Comparison of ENCODE assay signal across 24 mouse cellular contexts in the genomic region with DNA sequence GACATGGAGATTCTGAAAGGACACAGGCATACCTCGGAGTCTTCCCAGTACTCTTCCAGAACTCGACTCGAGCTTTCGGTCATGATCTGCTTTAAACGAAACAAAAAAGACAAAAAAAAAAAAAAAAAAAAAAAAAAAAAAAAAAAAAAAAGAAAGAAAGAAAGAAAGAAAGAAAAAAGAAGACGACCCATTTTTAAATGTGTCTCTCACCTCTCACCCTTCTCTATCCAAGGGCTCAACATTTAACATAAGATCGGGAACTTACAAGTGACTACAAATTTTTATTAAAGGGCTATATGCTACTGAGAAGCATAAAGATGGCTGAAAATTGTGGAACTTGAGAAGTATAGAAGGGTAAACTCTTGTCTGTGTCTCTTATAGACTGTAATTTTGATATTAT. TPM values are rescaled to one million over a fixed set of nuclear protein-coding genes. Genes with fewer than 3 reads are reported as not detected.
DNase-seq lines count a peak whose midpoint lies in the region; ATAC-seq and TF ChIP-seq lines count a peak whose summit lies in the region.
"Had no signal": no experiment of that assay in that cellular context is flagged by ENCODE, and none has a peak within 500 bp of the region (broad histone marks: within the 10 kb centered on the region; RNA-seq: fewer than 3 reads in every experiment).

No protein-coding gene starts in this region.

- no peak for TF ChIP-seq EP300 in MEL (IDR thresholded peaks at IDR 0.05; ENCODE audit: low read depth in 1 of 2, low read length in 2 of 2)

- TF ChIP-seq POLR2A in MEL (IDR thresholded peaks at IDR 0.05; ENCODE audit: control insufficient read depth in 1 of 2, insufficient read depth in 1 of 2, low read depth in 1 of 2, low read length in 2 of 2, poor library complexity in 1 of 2), result no peak

- ATAC-seq in heart, embryonic 12.5 days (ENCODE audit: insufficient number of reproducible peaks, low FRiP score), result no peak
- ATAC-seq in midbrain, embryonic 11.5 days (ENCODE audit: low FRiP score), result no peak
- no peak for ATAC-seq in midbrain, embryonic 14.5 days (ENCODE audit: low FRiP score, low TSS enrichment)
- ATAC-seq: activated CD4-positive, CD25-positive, alpha-beta regulatory T cell, adult 4 months; CD4-positive, CD25-positive, alpha-beta regulatory T cell, adult 4 months; Patski had no signal

- no peaks in the 10 kb centered on the region for H3K9me3 ChIP-seq in heart, embryonic 12.5 days (replicated peaks)
- no peaks in the 10 kb centered on the region for H3K9me3 ChIP-seq in midbrain, embryonic 11.5 days (ENCODE audit: control insufficient read depth, low read length)
- H3K9me3 ChIP-seq in midbrain, embryonic 14.5 days (ENCODE audit: control insufficient read depth, low read length), result no peaks in the 10 kb centered on the region
- no peaks in the 10 kb centered on the region for H3K9me3 ChIP-seq in ES-E14 (ENCODE audit: control insufficient read depth, insufficient read depth, low read depth, low read length)
- no peaks in the 10 kb centered on the region for H3K9me3 ChIP-seq in MEL (replicated peaks; ENCODE audit: insufficient read depth, low read length)

- peaks cover 47% of the 10 kb centered on the region for H3K36me3 ChIP-seq in heart, embryonic 12.5 days
- H3K36me3 ChIP-seq in midbrain, embryonic 11.5 days (ENCODE audit: control insufficient read depth, insufficient read depth, low read length), result no peaks in the 10 kb centered on the region
- peaks cover 4% of the 10 kb centered on the region; the same call in 1 of the 2 replicates for H3K36me3 ChIP-seq in midbrain, embryonic 14.5 days (ENCODE audit: control insufficient read depth, insufficient read depth, low read length)
- H3K36me3 ChIP-seq in ES-E14 (ENCODE audit: control insufficient read depth, insufficient read depth, low read length, poor library complexity, severe bottlenecking) (no peaks in the 10 kb centered on the region), MEL (ENCODE audit: control insufficient read depth in 1 of 2, insufficient read depth in 2 of 2, low read length in 2 of 2) (no peaks in the 10 kb centered on the region)
- H3K36me3 ChIP-seq: G1E had no signal

- no peak overlapping the region for H3K27ac ChIP-seq in heart, embryonic 12.5 days (ENCODE audit: poor library complexity, severe bottlenecking)
- no peak overlapping the region for H3K27ac ChIP-seq in midbrain, embryonic 11.5 days (ENCODE audit: low read depth, low read length)
- H3K27ac ChIP-seq in midbrain, embryonic 14.5 days (replicated peaks; ENCODE audit: low read depth, low read length), result no peak overlapping the region
- H3K27ac ChIP-seq in ES-E14 (ENCODE audit: insufficient read depth, low read depth, low read length, poor library complexity, severe bottlenecking) (no peak overlapping the region), MEL (ENCODE audit: control insufficient read depth, low read depth, low read length) (no peak overlapping the region)

- no peak for TF ChIP-seq CTCF in MEL (IDR thresholded peaks at IDR 0.05 in 2 of 3, conservative IDR thresholded peaks at IDR 0.05 in 1 of 3; ENCODE audit: control insufficient read depth in 1 of 3, insufficient read depth in 1 of 3, low read depth in 2 of 3, low read length in 3 of 3, poor library complexity in 1 of 3, severe bottlenecking in 1 of 3)

- in situ Hi-C loops in ES-E14 (cut with MboI; ENCODE audit: low sequenced_read_pairs in 2 of 2, unreplicated experiment in 2 of 2), result no loop called here

- WGBS in heart, embryonic 12.5 days, result 86% methylated on average over 7 of the region's 7 CpGs
- WGBS in midbrain, embryonic 11.5 days, result 94% methylated on average over 7 of the region's 7 CpGs
- WGBS in midbrain, embryonic 14.5 days, result 93% methylated on average over 7 of the region's 7 CpGs

- H3K27me3 ChIP-seq in heart, embryonic 12.5 days (replicated peaks), result no peaks in the 10 kb centered on the region
- no peaks in the 10 kb centered on the region for H3K27me3 ChIP-seq in midbrain, embryonic 11.5 days (ENCODE audit: control insufficient read depth, insufficient read depth, low read length)
- no peaks in the 10 kb centered on the region for H3K27me3 ChIP-seq in midbrain, embryonic 14.5 days (ENCODE audit: control insufficient read depth, insufficient read depth, low read length)
- H3K27me3 ChIP-seq in MEL (ENCODE audit: control insufficient read depth in 1 of 2, insufficient read depth in 2 of 2, low read length in 2 of 2), result no peaks in the 10 kb centered on the region; a peak in 1 of 4 replicates
- H3K27me3 ChIP-seq: CH12.LX, Patski had no signal

- no peak overlapping the region for H3K4me3 ChIP-seq in heart, embryonic 12.5 days
- no peak overlapping the region for H3K4me3 ChIP-seq in midbrain, embryonic 11.5 days (ENCODE audit: low read depth, low read length)
- no peak overlapping the region for H3K4me3 ChIP-seq in midbrain, embryonic 14.5 days (replicated peaks; ENCODE audit: low read depth, low read length)
- no peak overlapping the region for H3K4me3 ChIP-seq in ES-E14 (ENCODE audit: insufficient read depth in 1 of 2, low read depth in 1 of 2, low read length in 2 of 2, poor library complexity in 1 of 2, severe bottlenecking in 1 of 2)
- no peak overlapping the region for H3K4me3 ChIP-seq in MEL (ENCODE audit: control insufficient read depth in 1 of 2, insufficient read depth in 1 of 2, low read depth in 2 of 2, low read length in 2 of 2)

- peak; percentile 54 for DNase-seq in heart, adult 11 months
- DNase-seq in midbrain, embryonic 11.5 days (ENCODE audit: low spot score, missing footprints), result peak; percentile 56
- DNase-seq in midbrain, embryonic 14.5 days, result no peak
- DNase-seq in ES-E14 (ENCODE audit: low read depth, low spot score) (no peak), MEL (ENCODE audit: low read depth, low spot score) (no peak)
- DNase-seq in neural tube, embryonic 10.5 days (ENCODE audit: extremely low spot score, low spot score), result no peak
- no peak for DNase-seq in thymus, postnatal 25 days
- DNase-seq: adrenal gland, adult 2 months; adrenal gland, adult 8-10 months; adrenal gland, postnatal 10 days; adrenal gland, postnatal 14 days; adrenal gland, postnatal 25 days; adrenal gland, postnatal 36 days; B cell, adult 2 months; cerebellum, adult 11 months; cerebellum, adult 11-12 months; cerebellum, adult 18-20 months; cerebellum, adult 2 months had no signal

- no peak for TF ChIP-seq RAD21 in MEL (IDR thresholded peaks at IDR 0.05; ENCODE audit: low read depth, low read length)

- no peaks in the 10 kb centered on the region for H3K79me2 ChIP-seq in MEL (ENCODE audit: control insufficient read depth, insufficient read depth, low read length, poor library complexity)

- H3K9ac ChIP-seq in heart, embryonic 12.5 days, result no peak overlapping the region
- H3K9ac ChIP-seq in midbrain, embryonic 11.5 days (ENCODE audit: low read length), result no peak overlapping the region
- no peak overlapping the region for H3K9ac ChIP-seq in midbrain, embryonic 14.5 days (replicated peaks; ENCODE audit: low read length)
- H3K9ac ChIP-seq in ES-E14 (ENCODE audit: insufficient read depth, low read depth, low read length, poor library complexity, severe bottlenecking) (no peak overlapping the region), MEL (ENCODE audit: control insufficient read depth, low read depth, low read length, poor library complexity, severe bottlenecking) (no peak overlapping the region)

- no peaks in the 10 kb centered on the region for H3K4me1 ChIP-seq in heart, embryonic 12.5 days (replicated peaks)
- H3K4me1 ChIP-seq in midbrain, embryonic 11.5 days (ENCODE audit: control insufficient read depth, insufficient read depth, low read length), result no peaks in the 10 kb centered on the region
- no peaks in the 10 kb centered on the region for H3K4me1 ChIP-seq in midbrain, embryonic 14.5 days (ENCODE audit: control insufficient read depth, insufficient read depth, low read length)
- H3K4me1 ChIP-seq in ES-E14 (ENCODE audit: control insufficient read depth in 2 of 2, insufficient read depth in 2 of 2, low read length in 2 of 2, poor library complexity in 1 of 2) (peaks cover 0 to 2% of the 10 kb centered on the region in 2 experiments; a peak in 1 of 4 replicates), MEL (ENCODE audit: control insufficient read depth in 1 of 2, insufficient read depth in 2 of 2, low read length in 2 of 2) (no peaks in the 10 kb centered on the region)

- H3K4me2 ChIP-seq in heart, embryonic 12.5 days, result no peak overlapping the region
- H3K4me2 ChIP-seq in midbrain, embryonic 11.5 days, result no peak overlapping the region
- H3K4me2 ChIP-seq in midbrain, embryonic 14.5 days (ENCODE audit: low read length), result no peak overlapping the region

TF ChIP-seq in ES-E14, 5 proteins besides CTCF, POLR2A, EP300 and RAD21:
- TF ChIP-seq ZNF384 (IDR thresholded peaks at IDR 0.05; ENCODE audit: low read depth, low read length) (peak; percentile 79; the same call in 1 of the 2 replicates), CHD2 (IDR thresholded peaks at IDR 0.05; ENCODE audit: low read depth, low read length) (no peak)

TF ChIP-seq in MEL, 35 proteins besides CTCF, POLR2A, EP300 and RAD21:
- TF ChIP-seq KAT2A (conservative IDR thresholded peaks at IDR 0.05; ENCODE audit: low read depth, low read length) (no peak), ZNF384 (IDR thresholded peaks at IDR 0.05; ENCODE audit: low read depth, low read length) (peak; percentile 44; the same call in 1 of the 2 replicates)

RNA-seq across cellular contexts. Expression of a gene that starts 52.7 kb away (rescaled TPM):
- 50.8 and 50.9 TPM in 2 replicates for polyA plus RNA-seq in heart, embryonic 12.5 days (2016; fragmentation: Nextera tagmentation; extraction: Ambion mirVana)
- polyA plus RNA-seq in midbrain, embryonic 11.5 days (2014; fragmentation: Nextera tagmentation; extraction: Ambion mirVana), result 43.6 and 50.5 TPM in 2 replicates
- 64.1 and 83.0 TPM in 2 replicates for polyA plus RNA-seq in midbrain, embryonic 14.5 days (2014; fragmentation: Nextera tagmentation; extraction: Ambion mirVana)
- 32.0 and 38.8 TPM in 2 replicates for total RNA-seq in ES-E14 (2012; rRNA removed)
- total RNA-seq in MEL (2012; rRNA removed), result 57.4 and 60.7 TPM in 2 replicates
- 100 to 1,000 TPM in 1 of 2 experiments, 10 to 100 TPM in 1; 47.2 to 651 TPM for polyA plus RNA-seq in MEL (2012; ENCODE audit: insufficient read depth in 1 of 2, insufficient read length in 2 of 2, low read depth in 1 of 2, low replicate concordance in 2 of 2, missing spikeins in 1 of 2)

RNA-seq across cellular contexts. Expression of a gene that starts 52.9 kb away (rescaled TPM):
- 17.1 and 17.8 TPM in 2 replicates for polyA plus RNA-seq in heart, embryonic 12.5 days (2016; fragmentation: Nextera tagmentation; extraction: Ambion mirVana)
- 14.2 and 16.2 TPM in 2 replicates for polyA plus RNA-seq in midbrain, embryonic 11.5 days (2014; fragmentation: Nextera tagmentation; extraction: Ambion mirVana)
- 12.7 and 14.6 TPM in 2 replicates for polyA plus RNA-seq in midbrain, embryonic 14.5 days (2014; fragmentation: Nextera tagmentation; extraction: Ambion mirVana)
- total RNA-seq in ES-E14 (2012; rRNA removed), result 7.7 and 8.6 TPM in 2 replicates
- 12.3 and 13.6 TPM in 2 replicates for total RNA-seq in MEL (2012; rRNA removed)
- polyA plus RNA-seq in MEL (2012; ENCODE audit: insufficient read depth in 1 of 2, insufficient read length in 2 of 2, low read depth in 1 of 2, low replicate concordance in 2 of 2, missing spikeins in 1 of 2), result 10 to 100 TPM in 1 of 2 experiments, not detected in 1; 20.6 TPM

Comparison
In these comparisons a context has a peak if more than half of its experiments do, and no peak if none do; other contexts are left out.
1. DNase-seq: peak in heart, adult 11 months (single experiment) and midbrain, embryonic 11.5 days (single experiment); none in midbrain, embryonic 14.5 days (single experiment), ES-E14 (single experiment), MEL (single experiment), neural tube, embryonic 10.5 days (single experiment) and thymus, postnatal 25 days (single experiment).